Mouse (Mus musculus) kidney, postnatal 0 days (tissue): Measurements from ENCODE around the gene Ddias. TPM values are rescaled to one million over a fixed set of nuclear protein-coding genes. Genes with fewer than 3 reads are reported as not detected.
A peak's percentile ranks its signal among the peaks of the same experiment; 100 is the strongest.
"Not testable (repeated sequence)": the region's sequence is repeated elsewhere in the genome, so short reads cannot be mapped to it uniquely, and the experiment has no call there.

Experiments used
- ATAC-seq: fragments of 200-750 bp; cut with Nextera tagmentation; replicated peaks from 2 replicates; pipeline ENCODE4 v1.8.0; 2017; ENCODE audit warnings: low read depth, moderate number of reproducible peaks, moderate TSS enrichment, moderate library complexity; ENCODE audit not compliant: low FRiP score
- DNase-seq: peaks from one replicate; pipeline ENCODE4 v3.0.0-alpha.2; 2016; ENCODE audit warnings: low spot score
- H3K27ac ChIP-seq: fragments of 300-500 bp; sonication (generic); 2 replicates; pipeline ENCODE4 v1.5.1; 2014; ENCODE audit warnings: mild to moderate bottlenecking
- H3K27me3 ChIP-seq: fragments of 300-500 bp; sonication (generic); 2 replicates; pipeline ENCODE4 v1.6.1; 2014; ENCODE audit warnings: low read length, mixed read lengths; ENCODE audit not compliant: insufficient read depth
- H3K36me3 ChIP-seq: fragments of 300-500 bp; sonication (generic); 2 replicates; pipeline ENCODE4 v1.6.1; 2014; ENCODE audit warnings: low read length, mixed read lengths; ENCODE audit not compliant: insufficient read depth
- H3K4me1 ChIP-seq: fragments of 300-500 bp; sonication (generic); replicated peaks from 2 replicates; pipeline ENCODE4 v1.6.1; 2014; ENCODE audit warnings: antibody characterized with exemption, low read length, mixed read lengths; ENCODE audit not compliant: insufficient read depth
- H3K4me2 ChIP-seq: fragments of 300-500 bp; sonication (generic); 2 replicates; pipeline ENCODE4 v1.6.1; 2014; ENCODE audit warnings: mild to moderate bottlenecking, low read length, moderate library complexity, mixed read lengths
- H3K4me3 ChIP-seq: fragments of 300-500 bp; sonication (generic); replicated peaks from 2 replicates; pipeline ENCODE4 v1.5.1; 2014; ENCODE audit warnings: low read depth, low read length
- H3K9ac ChIP-seq: fragments of 300-500 bp; sonication (generic); 2 replicates; pipeline ENCODE4 v1.6.1; 2014; ENCODE audit warnings: low read depth, low read length
- H3K9me3 ChIP-seq: fragments of 300-500 bp; sonication (generic); replicated peaks from 2 replicates; pipeline ENCODE4 v1.6.1; 2016; ENCODE audit warnings: low read length, inconsistent platforms, mixed read lengths
- CTCF ChIP-seq: IDR thresholded peaks from 2 replicates; pipeline ENCODE4 v1.5.1; 2016; ENCODE audit warnings: antibody characterized with exemption, low read depth, mild to moderate bottlenecking, moderate library complexity
- WGBS: fragments of 180-500 bp; shearing (Covaris S2); extraction: QIAGEN DNeasy Blood & Tissue Kit; methylation state at CpG from one replicate; pipeline ENCODE4 v1.1.7; 2014; 5-methylcytosine and 5-hydroxymethylcytosine counted together
- polyA plus RNA-seq: library from polyadenylated mRNA; unstranded; fragments of >200 nt; fragmentation: Nextera tagmentation; extraction: Ambion mirVana; gene quantifications from 2 replicates; pipeline ENCODE4 v1.2.1, GENCODE M21; 2015

The Ddias gene
- 6.2 and 7.2 TPM in 2 replicates for polyA plus RNA-seq

- peak within 1 kb of the TSS; percentile 95 for H3K27ac ChIP-seq
- H3K27me3 ChIP-seq = no peaks in the 10 kb centered on the region
- peak within 1 kb of the TSS; percentile 58 for H3K4me3 ChIP-seq
- TF ChIP-seq CTCF = peak; percentile 97
- peak; percentile 96 for DNase-seq
- WGBS = under 1% methylated on average over 53 of the region's 53 CpGs
- H3K4me2 ChIP-seq = peak within 1 kb of the TSS; percentile 68
- H3K36me3 ChIP-seq = no peaks in the 10 kb centered on the region
- H3K9ac ChIP-seq = peak within 1 kb of the TSS; percentile 68
- peaks cover 6% of the 10 kb centered on the region; the same call in 1 of the 2 replicates for H3K4me1 ChIP-seq
- no peaks in the 10 kb centered on the region for H3K9me3 ChIP-seq
- peak; percentile 91 for ATAC-seq
Measured at GRCm38 (mm10) chr7:92874116-92874675, at the start of gene Ddias, which contains the start of gene Prcp. Gene Ddias, minus strand, starts transcription at chr7:92874247. Gene Prcp, plus strand, starts transcription at chr7:92874470.

GRCm38 (mm10) chr7:92920857-92921172 is 46.8 kb upstream of the Ddias start:
- Histone ChIP-seq H3K27me3 (no peaks in the 10 kb centered on the region), H3K4me2 (no peak overlapping the region), H3K36me3 (no peaks in the 10 kb centered on the region), H3K4me1 (no peaks in the 10 kb centered on the region), H3K27ac (no peak overlapping the region), H3K4me3 (no peak overlapping the region), H3K9me3 (no peaks in the 10 kb centered on the region), H3K9ac (no peak overlapping the region)
- no peak for ATAC-seq
- WGBS = 78% methylated on average over 2 of the region's 2 CpGs
- no peak for TF ChIP-seq CTCF
- DNase-seq = no peak

- no peaks in the 10 kb centered on the region for H3K27me3 ChIP-seq
- no peak overlapping the region for H3K9ac ChIP-seq
- no peaks in the 10 kb centered on the region for H3K9me3 ChIP-seq
- ATAC-seq (no peak), DNase-seq (no peak)
- 78% methylated on average over 6 of the region's 6 CpGs for WGBS
- no peak for TF ChIP-seq CTCF
- no peak overlapping the region for H3K4me2 ChIP-seq
- H3K4me3 ChIP-seq = no peak overlapping the region
- no peaks in the 10 kb centered on the region for H3K36me3 ChIP-seq
- no peaks in the 10 kb centered on the region for H3K4me1 ChIP-seq
- no peak overlapping the region for H3K27ac ChIP-seq
Measured at GRCm38 (mm10) chr7:92920172-92920856, 46.3 kb upstream of the Ddias start.

GRCm38 (mm10) chr7:92904285-92904684 is 30.2 kb upstream of the Ddias start:
- H3K4me3 ChIP-seq, H3K9ac ChIP-seq, H3K27me3 ChIP-seq, H3K36me3 ChIP-seq, H3K27ac ChIP-seq, H3K9me3 ChIP-seq, ATAC-seq, H3K4me1 ChIP-seq, DNase-seq, H3K4me2 ChIP-seq: not testable (repeated sequence)
- WGBS = 36% methylated on average over 7 of the region's 7 CpGs

GRCm38 (mm10) chr7:92903360-92904038 is 29.5 kb upstream of the Ddias start:
- no peaks in the 10 kb centered on the region for H3K4me1 ChIP-seq
- DNase-seq (peak; percentile 77), ATAC-seq (peak; percentile 89)
- H3K27ac ChIP-seq = no peak overlapping the region
- H3K4me3 ChIP-seq = no peak overlapping the region
- 51% methylated on average over 7 of the region's 7 CpGs for whole genome bisulfite sequencing
- H3K4me2 ChIP-seq = no peak overlapping the region
- peak; percentile 93 for TF ChIP-seq CTCF
- no peaks in the 10 kb centered on the region for H3K36me3 ChIP-seq
- H3K9me3 ChIP-seq = no peaks in the 10 kb centered on the region
- no peak overlapping the region for H3K9ac ChIP-seq
- no peaks in the 10 kb centered on the region for H3K27me3 ChIP-seq

- Histone ChIP-seq H3K9ac (no peak overlapping the region), H3K4me1 (no peaks in the 10 kb centered on the region), H3K27ac (no peak overlapping the region), H3K27me3 (no peaks in the 10 kb centered on the region), H3K36me3 (no peaks in the 10 kb centered on the region), H3K4me2 (no peak overlapping the region), H3K4me3 (no peak overlapping the region), H3K9me3 (no peaks in the 10 kb centered on the region)
- peak; percentile 66 for TF ChIP-seq CTCF
- peak; percentile 56 for DNase-seq
- 50% methylated on average over 2 of the region's 2 CpGs for WGBS
- no peak for ATAC-seq
Measured at GRCm38 (mm10) chr7:92897021-92897420, 23.0 kb upstream of the Ddias start.
